Mouse (Mus musculus): ENCODE measurements around the gene Cfap46. TPM values are rescaled to one million over a fixed set of nuclear protein-coding genes. Genes with fewer than 3 reads are reported as not detected.
A peak's percentile ranks its signal among the peaks of the same experiment; 100 is the strongest.

Cfap46 gene
- polyA plus RNA-seq, 1 experiment, result not detected

GRCm38 (mm10) chr7:139706411-139707120, 22.9 kb upstream of the Cfap46 start:
- H3K4me1 ChIP-seq (ENCODE audit: control insufficient read depth, insufficient read depth, low read length), result no peaks in the 10 kb centered on the region
- 48% methylated on average over 13 of the region's 13 CpGs for WGBS
- no peak overlapping the region for H3K27ac ChIP-seq (ENCODE audit: control insufficient read depth, insufficient read depth, low read depth, low read length, poor library complexity)
- no peak overlapping the region for H3K4me3 ChIP-seq (replicated peaks; ENCODE audit: control insufficient read depth, low read depth, low read length)
- TF ChIP-seq POLR2A (IDR thresholded peaks at IDR 0.05; ENCODE audit: borderline replicate concordance, control insufficient read depth, low read depth, low read length), result no peak

GRCm38 (mm10) chr7:139705781-139706180, 22.2 kb upstream of the Cfap46 start:
- no peaks in the 10 kb centered on the region for H3K4me1 ChIP-seq (ENCODE audit: control insufficient read depth, insufficient read depth, low read length)
- no peak overlapping the region for H3K4me3 ChIP-seq (replicated peaks; ENCODE audit: control insufficient read depth, low read depth, low read length)
- TF ChIP-seq CTCF (IDR thresholded peaks at IDR 0.05; ENCODE audit: control insufficient read depth, insufficient read depth, low read length) (no peak), POLR2A (IDR thresholded peaks at IDR 0.05; ENCODE audit: borderline replicate concordance, control insufficient read depth, low read depth, low read length) (no peak)
- H3K27ac ChIP-seq (ENCODE audit: control insufficient read depth, insufficient read depth, low read depth, low read length, poor library complexity), result no peak overlapping the region
- WGBS, result 89% methylated on average over 8 of the region's 8 CpGs

GRCm38 (mm10) chr7:139705081-139705480, 21.5 kb upstream of the Cfap46 start:
- TF ChIP-seq POLR2A (IDR thresholded peaks at IDR 0.05; ENCODE audit: borderline replicate concordance, control insufficient read depth, low read depth, low read length) (no peak), CTCF (IDR thresholded peaks at IDR 0.05; ENCODE audit: control insufficient read depth, insufficient read depth, low read length) (no peak)
- WGBS, result 40% methylated on average over 4 of the region's 4 CpGs
- no peak overlapping the region for H3K4me3 ChIP-seq (replicated peaks; ENCODE audit: control insufficient read depth, low read depth, low read length)
- no peak overlapping the region for H3K27ac ChIP-seq (ENCODE audit: control insufficient read depth, insufficient read depth, low read depth, low read length, poor library complexity)
- no peaks in the 10 kb centered on the region for H3K4me1 ChIP-seq (ENCODE audit: control insufficient read depth, insufficient read depth, low read length)

GRCm38 (mm10) chr7:139703826-139704199, 20.2 kb upstream of the Cfap46 start:
- Histone ChIP-seq H3K4me1 (ENCODE audit: control insufficient read depth, insufficient read depth, low read length) (no peaks in the 10 kb centered on the region), H3K4me3 (replicated peaks; ENCODE audit: control insufficient read depth, low read depth, low read length) (no peak overlapping the region), H3K27ac (ENCODE audit: control insufficient read depth, insufficient read depth, low read depth, low read length, poor library complexity) (no peak overlapping the region)
- 2% methylated on average over 2 of the region's 2 CpGs for WGBS
- TF ChIP-seq POLR2A (IDR thresholded peaks at IDR 0.05; ENCODE audit: borderline replicate concordance, control insufficient read depth, low read depth, low read length), result no peak
- TF ChIP-seq CTCF (IDR thresholded peaks at IDR 0.05; ENCODE audit: control insufficient read depth, insufficient read depth, low read length), result no peak

DNA sequence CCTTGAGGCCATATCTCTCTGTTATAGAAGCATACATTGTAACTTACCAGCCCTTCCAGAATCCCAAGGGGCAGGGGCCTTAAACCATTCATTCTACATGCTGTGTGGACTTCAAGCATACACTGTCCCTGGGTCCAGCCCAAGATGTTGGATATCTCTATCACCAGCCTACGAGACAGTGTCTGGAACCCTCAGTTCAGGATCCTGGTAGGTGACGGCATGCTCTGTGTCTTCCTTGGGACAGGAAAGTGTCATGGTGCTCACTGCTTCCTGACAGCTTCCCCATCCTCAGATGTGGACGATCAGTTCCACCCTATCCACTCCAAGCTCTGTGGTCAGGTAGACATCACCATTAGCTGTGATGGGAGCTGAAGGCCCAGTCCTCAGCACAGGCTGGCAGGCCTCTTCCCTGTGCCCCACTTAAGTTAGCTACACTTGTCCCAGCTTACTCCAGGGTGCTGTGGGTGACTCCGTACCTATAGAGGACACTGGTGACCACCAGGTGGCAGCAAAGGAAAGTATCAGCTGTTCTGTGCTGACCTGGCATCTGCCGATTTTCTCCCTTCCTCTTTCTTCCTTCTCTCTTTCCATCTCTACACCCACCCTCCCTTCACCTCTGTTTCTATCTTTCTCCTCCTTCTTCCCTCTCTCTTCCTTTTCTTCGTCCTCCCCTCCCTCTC, 19.7 kb upstream of the Cfap46 start:
- no peak for TF ChIP-seq POLR2A (IDR thresholded peaks at IDR 0.05; ENCODE audit: borderline replicate concordance, control insufficient read depth, low read depth, low read length)
- TF ChIP-seq CTCF (IDR thresholded peaks at IDR 0.05; ENCODE audit: control insufficient read depth, insufficient read depth, low read length), result peak; percentile 75
- no peak overlapping the region for H3K4me3 ChIP-seq (replicated peaks; ENCODE audit: control insufficient read depth, low read depth, low read length)
- 25% methylated on average over 6 of the region's 6 CpGs for WGBS
- H3K27ac ChIP-seq (ENCODE audit: control insufficient read depth, insufficient read depth, low read depth, low read length, poor library complexity), result no peak overlapping the region
- H3K4me1 ChIP-seq (ENCODE audit: control insufficient read depth, insufficient read depth, low read length), result no peaks in the 10 kb centered on the region

- Histone ChIP-seq H3K27ac (ENCODE audit: control insufficient read depth, insufficient read depth, low read depth, low read length, poor library complexity) (no peak overlapping the region), H3K4me3 (replicated peaks; ENCODE audit: control insufficient read depth, low read depth, low read length) (no peak overlapping the region), H3K4me1 (ENCODE audit: control insufficient read depth, insufficient read depth, low read length) (no peaks in the 10 kb centered on the region)
- TF ChIP-seq CTCF (IDR thresholded peaks at IDR 0.05; ENCODE audit: control insufficient read depth, insufficient read depth, low read length) (no peak), POLR2A (IDR thresholded peaks at IDR 0.05; ENCODE audit: borderline replicate concordance, control insufficient read depth, low read depth, low read length) (no peak)
- WGBS, result 48% methylated on average over 6 of the region's 6 CpGs
These were observed 18.2 kb upstream of the Cfap46 start for GRCm38 (mm10) chr7:139701651-139702301.

GRCm38 (mm10) chr7:139692641-139693294, 9.2 kb upstream of the Cfap46 start:
- TF ChIP-seq POLR2A (IDR thresholded peaks at IDR 0.05; ENCODE audit: borderline replicate concordance, control insufficient read depth, low read depth, low read length) (no peak), CTCF (IDR thresholded peaks at IDR 0.05; ENCODE audit: control insufficient read depth, insufficient read depth, low read length) (no peak)
- Histone ChIP-seq H3K4me1 (ENCODE audit: control insufficient read depth, insufficient read depth, low read length) (no peaks in the 10 kb centered on the region), H3K4me3 (replicated peaks; ENCODE audit: control insufficient read depth, low read depth, low read length) (no peak overlapping the region), H3K27ac (ENCODE audit: control insufficient read depth, insufficient read depth, low read depth, low read length, poor library complexity) (no peak overlapping the region)
- WGBS, result 77% methylated on average over 4 of the region's 4 CpGs

- TF ChIP-seq CTCF (IDR thresholded peaks at IDR 0.05; ENCODE audit: control insufficient read depth, insufficient read depth, low read length), result no peak
- no peak for TF ChIP-seq POLR2A (IDR thresholded peaks at IDR 0.05; ENCODE audit: borderline replicate concordance, control insufficient read depth, low read depth, low read length)
- Histone ChIP-seq H3K27ac (ENCODE audit: control insufficient read depth, insufficient read depth, low read depth, low read length, poor library complexity) (no peak overlapping the region), H3K4me1 (ENCODE audit: control insufficient read depth, insufficient read depth, low read length) (no peaks in the 10 kb centered on the region), H3K4me3 (replicated peaks; ENCODE audit: control insufficient read depth, low read depth, low read length) (no peak overlapping the region)
- 76% methylated on average over 11 of the region's 11 CpGs for WGBS
These were observed 8.6 kb upstream of the Cfap46 start for GRCm38 (mm10) chr7:139692211-139692610.
